Mouse (Mus musculus) liver, postnatal 0 days (tissue): Measurements from ENCODE around the gene Ppm1e. TPM values are rescaled to one million over a fixed set of nuclear protein-coding genes. Genes with fewer than 3 reads are reported as not detected.

Source experiments
- ATAC-seq: fragments of 200-750 bp; cut with Nextera tagmentation; 2 replicates; pipeline ENCODE4 v1.8.0; 2017; ENCODE audit warnings: mild to moderate bottlenecking, moderate library complexity
- DNase-seq: peaks from one replicate; pipeline ENCODE4 v3.0.0-alpha.2; 2016
- H3K27ac ChIP-seq: fragments of 300-500 bp; sonication (generic); 2 replicates; pipeline ENCODE4 v1.5.1; 2014; ENCODE audit warnings: antibody characterized with exemption, moderate library complexity, mild to moderate bottlenecking, low read depth
- H3K27me3 ChIP-seq: fragments of 300-500 bp; sonication (generic); 2 replicates; pipeline ENCODE4 v1.6.1; 2014; ENCODE audit warnings: low read length, control low read depth, mixed read lengths; ENCODE audit not compliant: insufficient read depth
- H3K36me3 ChIP-seq: fragments of 300-500 bp; sonication (generic); replicated peaks from 2 replicates; pipeline ENCODE4 v1.6.1; 2014; ENCODE audit warnings: mild to moderate bottlenecking, control low read depth, low read length, moderate library complexity, mixed read lengths; ENCODE audit not compliant: insufficient read depth
- H3K4me1 ChIP-seq: fragments of 300-500 bp; sonication (generic); 2 replicates; pipeline ENCODE4 v1.6.1; 2014; ENCODE audit warnings: antibody characterized with exemption, mild to moderate bottlenecking, control low read depth; ENCODE audit not compliant: insufficient read depth
- H3K4me2 ChIP-seq: fragments of 300-500 bp; sonication (generic); 2 replicates; pipeline ENCODE4 v1.6.1; 2014; ENCODE audit warnings: low read depth, mild to moderate bottlenecking, low read length, moderate library complexity, mixed read lengths
- H3K4me3 ChIP-seq: fragments of 300-500 bp; sonication (generic); 2 replicates; pipeline ENCODE4 v1.5.1; 2014; ENCODE audit warnings: low read depth, low read length
- H3K9ac ChIP-seq: fragments of 300-500 bp; sonication (generic); replicated peaks from 2 replicates; pipeline ENCODE4 v1.6.1; 2014; ENCODE audit warnings: mild to moderate bottlenecking, moderate library complexity
- H3K9me3 ChIP-seq: fragments of 300-500 bp; sonication (generic); 2 replicates; pipeline ENCODE4 v1.6.1; 2016; ENCODE audit warnings: mild to moderate bottlenecking, control low read depth, low read length, mixed read lengths
- CTCF ChIP-seq: sonication (generic); IDR thresholded peaks from 2 replicates; pipeline ENCODE4 v1.5.1; 2016; ENCODE audit warnings: antibody characterized with exemption, low read depth
- EP300 ChIP-seq: IDR thresholded peaks from 2 replicates; pipeline ENCODE4 v1.6.1; 2016; ENCODE audit warnings: antibody characterized with exemption, low read depth, mild to moderate bottlenecking
- WGBS: fragments of 180-500 bp; shearing (Covaris S2); extraction: QIAGEN DNeasy Blood & Tissue Kit; methylation state at CpG from one replicate; pipeline ENCODE4 v1.1.7; 2014; ENCODE audit not compliant: insufficient replicate concordance; 5-methylcytosine and 5-hydroxymethylcytosine counted together
- polyA plus RNA-seq: library from polyadenylated mRNA; unstranded; fragments of >200 nt; fragmentation: Nextera tagmentation; extraction: Ambion mirVana; gene quantifications from 2 replicates; pipeline ENCODE4 v1.2.1, GENCODE M21; 2015

The Ppm1e gene
- polyA plus RNA-seq, 1 experiment from 2014 or later: 1.2 TPM

DNA sequence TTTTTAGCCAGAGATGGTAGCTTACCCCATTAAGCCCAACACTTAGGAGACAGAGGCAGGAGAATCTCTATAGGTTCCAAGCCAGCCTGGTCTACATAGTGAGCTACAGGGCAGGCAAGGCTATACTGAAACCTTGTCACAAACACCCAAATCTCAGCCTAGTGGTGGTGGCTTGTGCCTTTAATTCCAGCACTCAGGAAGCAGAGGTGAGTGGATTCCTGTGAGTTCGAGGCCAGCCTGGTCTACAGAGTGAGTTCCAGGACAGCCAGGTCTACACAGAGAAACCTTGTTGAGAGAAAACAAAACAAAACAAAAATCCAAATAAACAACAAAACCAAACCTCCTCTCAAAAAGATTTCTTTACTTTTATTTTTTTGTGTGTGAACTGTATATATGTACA lies 4.0 kb downstream of the Ppm1e start:
- Histone ChIP-seq H3K4me1 (0 out of 2 replicates have a peak, but pooled peaks cover 7% of the 10 kb centered on the region), H3K27ac (no peak overlapping the region), H3K36me3 (no peaks in the 10 kb centered on the region), H3K9ac (no peak overlapping the region), H3K27me3 (peaks cover 10% of the 10 kb centered on the region), H3K4me3 (no peak overlapping the region), H3K9me3 (no peaks in the 10 kb centered on the region), H3K4me2 (no peak overlapping the region)
- ATAC-seq: no peak
- WGBS: 81% methylated on average over 1 of the region's 1 CpGs
- DNase-seq: no peak
- TF ChIP-seq EP300 (no peak), CTCF (no peak)

DNA sequence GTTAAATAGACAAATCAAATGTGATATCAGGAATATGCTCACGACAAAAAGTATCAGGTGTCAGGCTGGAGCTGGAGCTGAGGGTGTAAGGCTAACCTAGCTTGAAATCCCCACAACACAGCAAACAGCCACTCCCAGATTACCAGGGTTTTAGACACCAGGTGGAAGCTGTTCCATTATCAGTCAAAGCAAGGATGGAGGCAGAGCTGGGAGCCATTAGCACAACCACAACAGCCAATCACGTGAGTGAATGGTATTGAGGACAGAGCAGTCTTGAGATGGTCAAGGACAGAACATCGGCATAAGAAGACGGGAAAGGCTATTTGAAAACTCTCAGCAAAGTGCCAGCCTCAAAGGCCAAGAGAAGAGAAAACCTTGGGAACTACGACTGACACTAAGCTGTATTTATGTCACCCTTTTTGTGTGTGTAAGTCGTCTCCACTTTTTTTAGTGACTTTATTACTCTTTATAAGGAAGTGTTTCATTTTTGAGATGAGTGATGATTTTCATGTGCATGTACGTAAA lies 5.1 kb downstream of the Ppm1e start:
- no peak for TF ChIP-seq EP300
- no peak for TF ChIP-seq CTCF
- H3K4me1 ChIP-seq: 0 out of 2 replicates have a peak, but pooled peaks cover 3% of the 10 kb centered on the region
- DNase-seq (no peak), ATAC-seq (no peak)
- peaks cover 10% of the 10 kb centered on the region for H3K27me3 ChIP-seq
- H3K9me3 ChIP-seq: no peaks in the 10 kb centered on the region
- H3K36me3 ChIP-seq: no peaks in the 10 kb centered on the region
- no peak overlapping the region for H3K4me2 ChIP-seq
- no peak overlapping the region for H3K9ac ChIP-seq
- H3K27ac ChIP-seq: no peak overlapping the region
- 79% methylated on average over 7 of the region's 7 CpGs for WGBS
- H3K4me3 ChIP-seq: no peak overlapping the region

DNA sequence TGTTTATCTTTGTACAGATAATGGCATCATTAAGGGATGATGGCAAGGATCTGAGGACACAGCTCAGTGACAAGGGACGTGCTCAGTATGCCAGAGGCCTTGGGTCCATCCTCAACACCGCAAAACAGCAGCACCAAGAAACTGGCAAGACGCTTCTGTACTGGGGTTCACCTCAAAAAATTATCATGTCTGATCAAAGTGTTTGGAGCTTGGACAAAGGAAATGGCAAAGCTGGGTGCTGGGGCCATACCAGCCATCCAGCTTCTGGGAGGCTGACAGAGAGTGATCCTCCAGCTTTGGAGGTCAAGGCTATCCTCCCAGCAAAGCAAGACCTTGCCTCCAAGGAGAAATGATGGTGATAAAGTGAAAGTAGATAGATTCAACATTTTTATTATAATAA lies 32.4 kb downstream of the Ppm1e start:
- Histone ChIP-seq H3K36me3 (no peaks in the 10 kb centered on the region), H3K4me1 (no peaks in the 10 kb centered on the region), H3K4me3 (no peak overlapping the region), H3K9me3 (no peaks in the 10 kb centered on the region), H3K4me2 (no peak overlapping the region), H3K27me3 (no peaks in the 10 kb centered on the region), H3K27ac (no peak overlapping the region), H3K9ac (no peak overlapping the region)
- DNase-seq (no peak), ATAC-seq (no peak)
- WGBS: 74% methylated on average over 3 of the region's 3 CpGs
- TF ChIP-seq CTCF (no peak), EP300 (no peak)

DNA sequence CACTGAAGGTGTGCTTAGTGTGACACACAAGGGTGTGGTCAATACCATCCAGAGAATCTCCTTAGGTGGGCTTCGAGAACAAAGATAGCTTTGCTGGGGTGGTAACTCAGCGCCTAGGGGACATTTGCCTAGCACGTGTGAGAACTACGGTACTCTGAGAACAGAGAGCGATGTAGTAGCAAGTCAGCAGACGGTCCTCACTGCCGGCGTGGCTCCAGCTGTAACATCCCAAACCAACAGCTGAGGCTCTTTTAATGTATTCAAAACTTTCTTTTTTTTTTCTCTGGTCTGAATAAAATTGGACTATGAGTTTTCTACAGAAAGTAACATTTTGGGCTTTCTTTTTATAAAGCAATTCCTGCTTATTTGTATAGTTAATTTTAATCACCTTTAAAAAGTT lies 36.3 kb downstream of the Ppm1e start:
- TF ChIP-seq CTCF: no peak
- TF ChIP-seq EP300: no peak
- DNase-seq (no peak), ATAC-seq (no peak)
- 78% methylated on average over 8 of the region's 8 CpGs for WGBS
- no peaks in the 10 kb centered on the region for H3K36me3 ChIP-seq
- H3K9me3 ChIP-seq: no peaks in the 10 kb centered on the region
- no peak overlapping the region for H3K27ac ChIP-seq
- no peak overlapping the region for H3K4me3 ChIP-seq
- no peak overlapping the region for H3K4me2 ChIP-seq
- no peak overlapping the region for H3K9ac ChIP-seq
- H3K27me3 ChIP-seq: no peaks in the 10 kb centered on the region
- H3K4me1 ChIP-seq: no peaks in the 10 kb centered on the region

DNA sequence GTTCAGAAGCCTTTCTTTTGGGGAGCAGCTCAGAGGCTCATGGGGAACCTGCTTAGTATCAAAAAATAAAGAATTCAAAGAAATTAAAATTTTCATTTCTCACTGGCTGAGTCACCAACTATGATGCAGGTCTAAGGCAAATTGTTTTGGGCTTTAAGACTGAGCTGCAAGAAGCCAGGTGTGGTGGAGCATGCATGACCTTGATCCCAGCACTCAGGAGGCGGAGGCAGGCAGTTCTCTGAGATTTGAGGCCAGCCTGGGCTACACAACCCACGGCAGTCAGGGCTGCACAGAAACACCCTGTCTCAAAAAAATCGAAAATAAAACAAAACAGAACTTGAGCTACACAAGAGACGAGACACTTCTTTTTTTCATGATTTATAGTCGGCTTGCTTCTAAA lies 38.8 kb downstream of the Ppm1e start:
- 38% methylated on average over 5 of the region's 5 CpGs for WGBS
- Histone ChIP-seq H3K4me1 (no peaks in the 10 kb centered on the region), H3K27ac (no peak overlapping the region), H3K4me2 (no peak overlapping the region), H3K36me3 (no peaks in the 10 kb centered on the region), H3K9ac (no peak overlapping the region), H3K9me3 (no peaks in the 10 kb centered on the region), H3K4me3 (no peak overlapping the region), H3K27me3 (no peaks in the 10 kb centered on the region)
- ATAC-seq: no peak
- DNase-seq: no peak
- TF ChIP-seq EP300: no peak
- TF ChIP-seq CTCF: no peak

DNA sequence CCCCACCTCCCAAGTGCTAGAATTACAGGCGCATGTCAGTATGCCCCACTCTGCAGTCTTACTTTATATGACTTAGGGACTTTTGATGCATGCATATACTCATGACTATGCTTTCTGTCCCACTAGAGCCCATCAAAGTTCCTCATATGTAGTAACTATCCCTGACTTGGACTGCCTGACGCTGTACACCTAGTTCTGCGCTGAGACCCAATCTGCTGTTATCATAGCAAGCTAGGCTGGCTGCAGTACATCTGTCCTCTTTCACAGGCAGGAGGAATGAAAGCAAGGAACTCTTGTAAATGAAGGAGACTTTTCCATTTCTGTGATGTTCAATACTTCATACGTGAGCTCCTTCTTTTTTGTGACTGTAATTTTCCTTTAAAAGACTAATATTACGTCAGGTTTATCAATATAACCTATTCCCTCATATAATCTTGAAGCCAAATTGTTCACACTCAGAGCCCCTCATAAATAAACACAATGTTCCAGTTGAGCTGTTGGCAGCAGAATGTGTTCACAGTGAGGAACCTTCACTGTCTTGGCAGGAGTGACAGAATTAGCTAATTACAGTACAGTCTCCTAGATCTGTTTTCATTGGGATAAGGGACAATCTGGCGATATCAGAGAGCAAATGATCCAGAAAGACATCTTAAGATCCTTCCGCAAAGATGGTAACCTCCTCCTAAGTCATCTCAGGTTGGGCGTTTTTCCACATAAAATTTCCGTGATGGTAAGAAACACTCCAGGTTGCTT lies 39.7 kb downstream of the Ppm1e start:
- Histone ChIP-seq H3K36me3 (no peaks in the 10 kb centered on the region), H3K9me3 (no peaks in the 10 kb centered on the region), H3K4me1 (no peaks in the 10 kb centered on the region), H3K4me2 (no peak overlapping the region), H3K27ac (no peak overlapping the region), H3K9ac (no peak overlapping the region), H3K4me3 (no peak overlapping the region), H3K27me3 (no peaks in the 10 kb centered on the region)
- 83% methylated on average over 9 of the region's 9 CpGs for WGBS
- DNase-seq (no peak), ATAC-seq (no peak)
- TF ChIP-seq EP300: no peak
